21 mouse cellular contexts compared by ENCODE assay signal in genomic region chr5:137580246-137580645, GRCm38 (mm10). TPM values are rescaled to one million over a fixed set of nuclear protein-coding genes. Genes with fewer than 3 reads are reported as not detected.
"Had no signal": no experiment of that assay in that cellular context is flagged by ENCODE, and none has a peak within 500 bp of the region (broad histone marks: within the 10 kb centered on the region; RNA-seq: fewer than 3 reads in every experiment).

No protein-coding gene starts in this region.

- ATAC-seq: intestine, embryonic 16.5 days; midbrain, embryonic 13.5 days; midbrain, embryonic 16.5 days had no signal

- H3K27ac ChIP-seq: limb, embryonic 12.5 days; limb, embryonic 15.5 days; midbrain, embryonic 10.5 days; midbrain, embryonic 13.5 days; stomach, embryonic 15.5 days had no signal

- H3K4me3 ChIP-seq: limb, embryonic 12.5 days; limb, embryonic 15.5 days; megakaryocyte, embryonic 14.5 days; midbrain, embryonic 10.5 days; midbrain, embryonic 13.5 days; myocyte; stomach, embryonic 15.5 days had no signal

- H3K9me3 ChIP-seq: limb, embryonic 12.5 days; limb, embryonic 15.5 days; megakaryocyte, embryonic 14.5 days; midbrain, embryonic 10.5 days; midbrain, embryonic 13.5 days; stomach, embryonic 15.5 days had no signal

- H3K9ac ChIP-seq: limb, embryonic 12.5 days; limb, embryonic 15.5 days; lung, embryonic 14.5 days; midbrain, embryonic 13.5 days; stomach, embryonic 15.5 days had no signal

- H3K36me3 ChIP-seq: limb, embryonic 12.5 days; limb, embryonic 15.5 days; midbrain, embryonic 10.5 days; midbrain, embryonic 13.5 days; stomach, embryonic 15.5 days had no signal

- H3K4me2 ChIP-seq: limb, embryonic 12.5 days; limb, embryonic 15.5 days; lung, embryonic 14.5 days; midbrain, embryonic 13.5 days; stomach, embryonic 15.5 days had no signal

- DNase-seq: kidney, adult 18-20 months; kidney, adult 9 months; kidney, postnatal 14 days; kidney, postnatal 4 days; left cerebral cortex, postnatal 4 days; lung, embryonic 14.5 days; lung, postnatal 10 days; lung, postnatal 36 days; right cerebral cortex, postnatal 14 days; right cerebral cortex, postnatal 4 days; thymus, postnatal 25 days had no signal

- H3K27me3 ChIP-seq: stomach, embryonic 15.5 days had no signal

RNA-seq across cellular contexts. Expression of gene Actl6b, which starts 26.9 kb away (rescaled TPM):
- total RNA-seq: monocyte, adult 5-6 weeks had no signal
- polyA plus RNA-seq: lung, embryonic 14.5 days; myocyte had no signal

RNA-seq across cellular contexts. Expression of gene Pcolce, which starts 33.3 kb away (rescaled TPM):
- total RNA-seq: monocyte, adult 5-6 weeks had no signal
